Mouse (Mus musculus): ENCODE results near the gene Uts2. TPM values are rescaled to one million over a fixed set of nuclear protein-coding genes. Genes with fewer than 3 reads are reported as not detected.

The Uts2 gene
- not detected in 2 replicates for polyA plus RNA-seq (2015; fragmentation: Nextera tagmentation; extraction: Ambion mirVana)

DNA sequence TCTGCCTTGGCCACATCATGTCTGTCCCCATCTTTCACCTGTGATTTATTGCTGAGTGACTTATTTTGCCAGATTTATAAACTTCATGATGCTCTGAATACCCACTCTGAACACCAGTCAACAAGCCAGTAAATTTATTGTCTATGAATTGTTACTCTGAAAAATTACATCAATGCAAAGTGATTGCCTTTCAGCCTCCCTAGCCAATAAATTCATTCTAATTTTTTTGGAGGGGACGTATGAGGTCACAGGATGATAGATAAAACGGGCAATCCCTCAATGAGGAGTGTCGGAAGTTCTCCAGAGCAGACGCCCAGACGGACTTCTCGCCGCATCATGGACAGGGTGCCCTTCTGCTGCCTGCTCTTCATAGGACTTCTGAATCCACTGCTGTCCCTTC is at the start of gene Uts2:
Gene Uts2, plus strand, starts transcription at position 301 of the 400 bp plus-strand sequence.
- Histone ChIP-seq H3K27me3 (no peaks in the 10 kb centered on the region), H3K4me2 (replicated peaks) (no peak within 1 kb of the TSS), H3K9ac (no peak within 1 kb of the TSS), H3K4me1 (no peaks in the 10 kb centered on the region), H3K36me3 (no peaks in the 10 kb centered on the region), H3K27ac (replicated peaks) (no peak within 1 kb of the TSS), H3K9me3 (replicated peaks) (no peaks in the 10 kb centered on the region), H3K4me3 (replicated peaks) (no peak within 1 kb of the TSS)
- no peak for ATAC-seq (ENCODE audit: insufficient number of reproducible peaks, low FRiP score, low TSS enrichment, low read depth)
- 91% methylated on average over 7 of the region's 7 CpGs for WGBS

DNA sequence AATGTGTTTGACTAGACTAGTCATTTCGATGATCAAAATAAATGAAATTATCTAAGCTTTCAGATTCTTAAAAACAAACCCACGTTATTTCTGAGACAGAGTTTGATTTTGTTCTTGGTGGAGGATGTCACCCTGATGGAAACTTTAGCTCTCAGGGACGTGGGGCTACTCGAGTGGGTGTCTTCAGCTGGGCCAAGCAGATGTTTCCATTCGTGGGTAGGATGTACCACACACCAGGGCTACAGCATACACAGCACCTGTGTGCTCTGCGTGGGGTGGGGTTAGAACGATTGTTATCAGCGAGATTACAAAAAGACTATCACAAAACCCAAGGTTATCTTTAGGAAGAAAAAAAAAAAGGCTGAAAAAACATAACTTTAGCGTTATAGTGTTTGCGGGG is 45.9 kb upstream of the Uts2 start:
- Histone ChIP-seq H3K4me3 (replicated peaks) (no peak overlapping the region), H3K4me1 (no peaks in the 10 kb centered on the region), H3K27me3 (no peaks in the 10 kb centered on the region), H3K27ac (replicated peaks) (no peak overlapping the region), H3K4me2 (replicated peaks) (no peak overlapping the region), H3K36me3 (no peaks in the 10 kb centered on the region), H3K9ac (no peak overlapping the region), H3K9me3 (replicated peaks) (no peaks in the 10 kb centered on the region)
- ATAC-seq (ENCODE audit: insufficient number of reproducible peaks, low FRiP score, low TSS enrichment, low read depth) = no peak
- WGBS = 76% methylated on average over 10 of the region's 10 CpGs

DNA sequence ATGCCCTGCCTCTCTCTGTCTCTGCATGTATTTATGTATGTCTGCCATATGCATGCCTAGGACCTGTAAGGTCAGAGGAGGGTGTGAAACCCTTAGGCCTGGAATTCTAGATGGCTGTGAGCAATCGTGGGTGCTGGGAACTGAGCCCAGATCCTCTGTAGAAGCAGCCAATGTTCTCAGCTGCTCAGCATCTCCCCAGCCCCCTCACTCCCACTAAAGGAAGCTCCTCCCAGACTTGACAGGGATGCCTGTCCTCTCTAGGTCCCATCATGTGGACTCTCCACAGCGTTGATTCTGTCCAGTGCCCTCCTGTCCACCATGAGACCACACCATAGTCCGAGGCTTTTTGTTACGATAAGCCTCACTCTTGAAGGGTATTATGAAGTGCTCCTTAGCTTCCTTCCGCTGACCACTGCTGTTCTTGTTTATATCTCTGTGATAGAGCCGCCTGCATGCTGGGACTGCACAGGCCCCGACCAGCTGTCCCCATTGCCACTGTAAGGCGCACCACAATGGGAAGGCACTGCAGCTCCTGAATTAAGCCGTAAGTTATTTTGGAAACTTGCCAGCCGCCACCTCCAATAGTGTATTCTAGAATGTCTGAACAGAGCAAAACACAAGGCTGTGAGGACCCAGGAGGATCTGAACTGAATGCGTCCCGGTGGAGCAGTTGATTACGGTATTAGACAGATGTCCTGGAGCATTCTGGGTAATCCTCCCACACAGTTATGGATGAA is 40.4 kb upstream of the Uts2 start:
- H3K4me1 ChIP-seq = peaks cover 4% of the 10 kb centered on the region; the same call in 1 of the 2 replicates
- H3K4me2 ChIP-seq (replicated peaks) = no peak overlapping the region
- no peaks in the 10 kb centered on the region for H3K36me3 ChIP-seq
- no peak overlapping the region for H3K27ac ChIP-seq (replicated peaks)
- H3K9ac ChIP-seq = no peak overlapping the region
- H3K27me3 ChIP-seq = no peaks in the 10 kb centered on the region
- 57% methylated on average over 13 of the region's 13 CpGs for WGBS
- no peak overlapping the region for H3K4me3 ChIP-seq (replicated peaks)
- H3K9me3 ChIP-seq (replicated peaks) = no peaks in the 10 kb centered on the region
- ATAC-seq (ENCODE audit: insufficient number of reproducible peaks, low FRiP score, low TSS enrichment, low read depth) = 0 out of 2 replicates have a peak, but pooled peaks have one; percentile 41

DNA sequence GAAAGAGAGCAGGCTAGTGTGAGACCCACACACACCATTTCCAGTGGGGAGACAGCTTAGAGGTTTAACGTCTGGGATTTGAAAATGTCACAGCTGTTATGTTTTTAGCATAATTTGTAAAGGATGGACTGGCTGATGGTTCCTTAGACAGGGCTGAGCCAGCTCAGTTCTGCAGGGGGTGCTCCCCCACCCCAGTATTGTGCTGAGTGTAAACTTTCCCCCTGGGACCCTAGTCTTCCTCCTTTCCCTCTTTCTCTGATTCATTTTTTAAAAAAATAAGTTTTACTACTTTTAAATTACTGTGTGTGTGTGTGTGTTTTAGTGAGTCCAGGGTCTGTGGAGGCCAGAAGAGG is 39.8 kb upstream of the Uts2 start:
- H3K9ac ChIP-seq = no peak overlapping the region
- WGBS = 17% methylated on average over 1 of the region's 1 CpGs
- peaks cover 4% of the 10 kb centered on the region; the same call in 1 of the 2 replicates for H3K4me1 ChIP-seq
- no peak overlapping the region for H3K4me2 ChIP-seq (replicated peaks)
- H3K27ac ChIP-seq (replicated peaks) = no peak overlapping the region
- H3K4me3 ChIP-seq (replicated peaks) = no peak overlapping the region
- no peaks in the 10 kb centered on the region for H3K36me3 ChIP-seq
- H3K9me3 ChIP-seq (replicated peaks) = no peaks in the 10 kb centered on the region
- ATAC-seq (ENCODE audit: insufficient number of reproducible peaks, low FRiP score, low TSS enrichment, low read depth) = no peak
- no peaks in the 10 kb centered on the region for H3K27me3 ChIP-seq

DNA sequence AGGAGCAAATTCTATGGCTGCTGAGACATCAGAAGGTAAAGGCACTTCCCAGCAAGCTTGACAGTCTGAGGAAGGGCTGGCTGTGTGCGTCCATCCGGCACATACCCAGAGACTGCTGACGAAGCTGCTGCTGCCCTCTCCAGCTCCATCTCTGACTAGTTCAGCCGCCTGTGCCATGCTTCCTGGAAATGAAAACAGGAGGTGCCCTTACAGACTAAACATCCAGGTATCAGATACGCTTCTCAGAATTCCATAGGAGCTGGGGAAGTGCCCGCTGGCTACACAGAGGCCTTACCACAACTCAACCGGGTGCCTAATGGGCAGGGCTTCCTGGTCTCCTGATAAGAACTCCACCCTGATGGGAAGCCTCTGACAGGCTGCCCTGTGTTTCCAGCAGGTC is 38.4 kb upstream of the Uts2 start:
- no peaks in the 10 kb centered on the region for H3K9me3 ChIP-seq (replicated peaks)
- H3K4me3 ChIP-seq (replicated peaks) = no peak overlapping the region
- ATAC-seq (ENCODE audit: insufficient number of reproducible peaks, low FRiP score, low TSS enrichment, low read depth) = no peak
- no peak overlapping the region for H3K27ac ChIP-seq (replicated peaks)
- H3K4me1 ChIP-seq = peaks cover 4% of the 10 kb centered on the region; the same call in 1 of the 2 replicates
- no peaks in the 10 kb centered on the region for H3K36me3 ChIP-seq
- no peak overlapping the region for H3K4me2 ChIP-seq (replicated peaks)
- H3K9ac ChIP-seq = no peak overlapping the region
- no peaks in the 10 kb centered on the region for H3K27me3 ChIP-seq
- WGBS = 78% methylated on average over 7 of the region's 7 CpGs

DNA sequence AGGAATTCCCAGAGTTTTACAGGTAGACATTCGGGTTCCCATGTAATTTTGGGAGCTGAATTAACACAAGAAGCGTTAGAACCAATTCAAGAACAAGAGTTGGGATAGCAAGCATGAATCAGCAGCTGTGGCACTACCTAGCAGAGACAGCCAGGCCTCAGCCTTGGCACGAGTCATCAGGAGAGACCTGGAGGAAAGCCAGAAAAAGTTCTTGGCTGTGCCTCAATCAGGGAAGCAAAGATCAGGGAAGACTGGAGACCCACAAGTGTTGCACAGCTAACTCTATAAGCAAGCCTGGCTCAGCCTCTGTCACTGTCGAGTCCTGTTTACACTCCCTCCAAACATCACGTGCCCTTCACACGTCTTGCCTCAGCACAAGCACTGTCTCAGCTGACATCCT is 34.7 kb upstream of the Uts2 start:
- Histone ChIP-seq H3K4me3 (replicated peaks) (no peak overlapping the region), H3K27ac (replicated peaks) (no peak overlapping the region), H3K36me3 (no peaks in the 10 kb centered on the region), H3K4me2 (replicated peaks) (no peak overlapping the region), H3K27me3 (no peaks in the 10 kb centered on the region), H3K9me3 (replicated peaks) (no peaks in the 10 kb centered on the region), H3K9ac (no peak overlapping the region), H3K4me1 (peaks cover 5% of the 10 kb centered on the region)
- ATAC-seq (ENCODE audit: insufficient number of reproducible peaks, low FRiP score, low TSS enrichment, low read depth) = no peak
- 50% methylated on average over 6 of the region's 6 CpGs for WGBS

DNA sequence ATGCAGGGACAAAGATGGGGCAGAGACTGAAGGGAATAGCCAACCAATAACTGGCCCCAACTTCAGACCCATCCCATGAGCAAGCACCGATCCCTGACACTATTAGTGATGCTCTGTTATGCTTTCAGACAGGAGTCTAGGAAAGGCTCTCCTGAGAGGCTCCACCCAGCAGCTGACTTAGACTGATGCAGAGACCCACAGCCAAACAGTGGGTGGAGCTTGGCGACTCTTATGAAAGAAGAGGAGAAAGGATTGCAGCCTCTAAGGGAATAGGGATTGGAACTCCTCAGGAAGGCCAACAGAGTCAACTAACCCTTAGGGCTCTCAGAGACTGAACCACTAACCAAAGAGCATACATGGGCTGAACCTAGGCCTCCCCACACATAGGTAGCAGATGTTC is 33.2 kb upstream of the Uts2 start:
- Histone ChIP-seq H3K36me3 (no peaks in the 10 kb centered on the region), H3K9me3 (replicated peaks) (no peaks in the 10 kb centered on the region), H3K27ac (replicated peaks) (no peak overlapping the region), H3K4me1 (peaks cover 5% of the 10 kb centered on the region), H3K27me3 (no peaks in the 10 kb centered on the region), H3K9ac (no peak overlapping the region), H3K4me2 (replicated peaks) (no peak overlapping the region), H3K4me3 (replicated peaks) (no peak overlapping the region)
- no peak for ATAC-seq (ENCODE audit: insufficient number of reproducible peaks, low FRiP score, low TSS enrichment, low read depth)
- WGBS = 59% methylated on average over 2 of the region's 2 CpGs

DNA sequence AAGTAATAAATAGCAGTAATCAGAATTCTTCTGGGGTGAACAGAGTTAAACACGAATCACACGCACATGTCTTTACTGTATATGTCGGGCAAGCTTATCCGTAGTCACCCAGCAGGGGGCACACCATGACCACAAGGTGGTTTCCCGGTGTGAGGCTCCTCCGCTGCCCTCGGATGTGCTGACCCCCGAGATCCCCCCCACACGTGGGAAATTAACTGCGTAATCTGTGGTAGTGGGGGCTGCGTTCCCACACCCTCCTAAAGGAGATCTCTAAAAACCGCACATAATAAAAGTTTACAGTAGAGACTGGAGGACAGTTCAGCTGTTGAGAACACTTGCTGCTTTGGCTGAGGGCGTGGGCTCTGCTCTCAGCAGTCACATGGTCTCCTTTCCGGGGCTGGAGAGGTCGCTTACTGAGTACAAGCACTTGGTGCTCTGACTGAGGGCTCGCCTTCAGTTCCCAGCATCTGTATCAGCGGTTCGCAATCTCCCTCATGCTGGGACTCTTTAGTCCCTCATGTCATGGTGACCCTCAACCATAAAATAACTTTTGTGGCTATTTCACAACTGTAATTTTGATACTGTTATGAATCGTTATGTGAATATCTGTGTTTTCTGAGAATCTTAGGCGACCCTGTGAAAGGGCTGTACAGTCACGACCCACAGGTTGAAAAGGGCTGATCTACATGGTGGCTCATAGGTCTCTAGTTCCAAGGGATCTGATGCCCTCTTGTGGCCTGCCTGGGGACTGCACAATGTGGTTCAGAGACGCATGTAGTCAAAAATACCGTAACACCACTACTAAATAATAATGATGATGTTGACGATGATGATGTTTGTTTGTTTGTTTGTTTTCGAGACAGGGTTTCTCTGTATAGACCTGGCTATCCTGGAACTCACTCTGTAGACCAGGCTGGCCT is 32.0 kb upstream of the Uts2 start:
- Histone ChIP-seq H3K4me1 (peaks cover 5% of the 10 kb centered on the region), H3K4me3 (replicated peaks) (peak overlapping the region; percentile 22), H3K4me2 (replicated peaks) (peak overlapping the region; percentile 44), H3K27me3 (no peaks in the 10 kb centered on the region), H3K27ac (replicated peaks) (0 out of 2 replicates have a peak overlapping the region, but pooled peaks have one; percentile 11), H3K36me3 (no peaks in the 10 kb centered on the region), H3K9ac (no peak overlapping the region), H3K9me3 (replicated peaks) (no peaks in the 10 kb centered on the region)
- 11% methylated on average over 25 of the region's 25 CpGs for WGBS
- ATAC-seq (ENCODE audit: insufficient number of reproducible peaks, low FRiP score, low TSS enrichment, low read depth) = no peak

DNA sequence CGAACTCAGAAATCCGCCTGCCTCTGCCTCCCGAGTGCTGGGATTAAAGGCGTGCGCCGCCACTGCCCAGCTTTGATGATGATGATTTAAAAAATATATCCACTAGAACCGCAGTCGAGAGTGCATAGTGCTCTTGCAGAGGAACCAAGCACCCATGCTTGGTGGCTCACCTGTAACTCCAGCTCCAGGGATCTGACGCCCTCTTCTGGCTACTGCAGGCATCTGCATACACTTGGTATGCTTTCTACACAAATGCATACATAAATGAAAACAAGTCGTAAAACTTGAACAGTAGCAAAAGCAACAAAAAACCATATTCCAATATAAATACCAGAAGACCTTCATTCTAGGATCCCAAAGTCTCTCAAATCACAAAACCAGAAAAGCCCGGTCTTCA is 31.3 kb upstream of the Uts2 start:
- Histone ChIP-seq H3K27ac (replicated peaks) (no peak overlapping the region), H3K4me1 (peaks cover 5% of the 10 kb centered on the region), H3K36me3 (no peaks in the 10 kb centered on the region), H3K27me3 (no peaks in the 10 kb centered on the region), H3K4me3 (replicated peaks) (no peak overlapping the region), H3K9ac (no peak overlapping the region), H3K9me3 (replicated peaks) (no peaks in the 10 kb centered on the region), H3K4me2 (replicated peaks) (no peak overlapping the region)
- no peak for ATAC-seq (ENCODE audit: insufficient number of reproducible peaks, low FRiP score, low TSS enrichment, low read depth)
- 72% methylated on average over 11 of the region's 11 CpGs for WGBS

DNA sequence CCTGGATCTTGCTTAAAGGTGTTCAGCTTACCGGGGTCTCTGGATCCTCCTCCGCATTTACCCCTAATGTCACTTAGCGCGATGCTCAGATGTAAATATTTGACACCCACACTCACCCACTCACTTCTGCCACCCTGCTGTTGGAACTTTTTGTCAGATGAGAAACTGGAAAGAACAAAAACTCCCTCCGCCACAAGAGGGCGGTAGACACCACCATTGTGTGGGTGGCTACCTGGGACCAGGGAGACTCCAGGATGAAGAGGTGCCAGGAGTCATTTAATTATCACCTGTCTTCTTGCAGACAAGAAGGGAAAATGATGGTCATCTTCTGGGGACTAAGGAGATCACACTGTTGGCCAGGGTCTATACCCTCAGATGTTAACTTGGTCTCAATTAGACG is 30.3 kb upstream of the Uts2 start:
- peaks cover 5% of the 10 kb centered on the region for H3K4me1 ChIP-seq
- no peak for ATAC-seq (ENCODE audit: insufficient number of reproducible peaks, low FRiP score, low TSS enrichment, low read depth)
- no peaks in the 10 kb centered on the region for H3K9me3 ChIP-seq (replicated peaks)
- no peak overlapping the region for H3K27ac ChIP-seq (replicated peaks)
- H3K27me3 ChIP-seq = no peaks in the 10 kb centered on the region
- H3K4me3 ChIP-seq (replicated peaks) = no peak overlapping the region
- 18% methylated on average over 7 of the region's 7 CpGs for WGBS
- no peaks in the 10 kb centered on the region for H3K36me3 ChIP-seq
- no peak overlapping the region for H3K4me2 ChIP-seq (replicated peaks)
- H3K9ac ChIP-seq = no peak overlapping the region

DNA sequence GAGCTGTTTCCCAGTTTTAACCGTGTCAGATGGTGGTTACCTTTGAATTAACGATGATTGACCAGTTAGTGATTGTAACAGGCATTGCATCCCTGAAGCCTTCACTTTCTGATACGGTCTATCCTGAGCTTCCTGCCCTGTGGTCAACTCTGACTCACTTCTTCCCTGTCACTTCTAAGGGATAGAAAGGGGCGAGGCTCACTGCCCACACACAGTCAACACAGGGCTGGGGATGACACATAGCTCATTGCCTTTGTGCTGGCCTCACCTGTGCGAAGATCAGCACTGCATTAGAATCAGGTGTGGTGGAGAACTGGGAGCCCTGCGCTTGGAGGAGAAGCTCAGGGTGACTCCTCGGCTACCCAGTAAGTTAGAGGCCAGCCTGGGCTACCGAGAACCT is 27.9 kb upstream of the Uts2 start:
- H3K27ac ChIP-seq (replicated peaks) = no peak overlapping the region
- 83% methylated on average over 8 of the region's 8 CpGs for WGBS
- ATAC-seq (ENCODE audit: insufficient number of reproducible peaks, low FRiP score, low TSS enrichment, low read depth) = no peak
- H3K4me1 ChIP-seq = peaks cover 5% of the 10 kb centered on the region
- H3K27me3 ChIP-seq = no peaks in the 10 kb centered on the region
- H3K9ac ChIP-seq = no peak overlapping the region
- H3K4me2 ChIP-seq (replicated peaks) = no peak overlapping the region
- H3K36me3 ChIP-seq = no peaks in the 10 kb centered on the region
- no peaks in the 10 kb centered on the region for H3K9me3 ChIP-seq (replicated peaks)
- H3K4me3 ChIP-seq (replicated peaks) = no peak overlapping the region
